Comparison of ENCODE assay signal across 7 mouse cellular contexts in genomic region chr9:70541584-70541983, GRCm38 (mm10). TPM values are rescaled to one million over a fixed set of nuclear protein-coding genes. Genes with fewer than 3 reads are reported as not detected.
A peak's percentile ranks its signal among the peaks of the same experiment; 100 is the strongest.
DNase-seq lines count a peak whose midpoint lies in the region; ATAC-seq lines count a peak whose summit lies in the region.

No protein-coding gene starts in this region.

- no peak for ATAC-seq in liver, embryonic 12.5 days

- peak; percentile 9 for DNase-seq in thymus, postnatal 14 days
- DNase-seq in thymus, adult 18-20 months = no peak
- DNase-seq in forebrain, embryonic 10.5 days (ENCODE audit: extremely low spot score, low spot score) = no peak
- DNase-seq in retina, embryonic 14.5 days (ENCODE audit: low spot score) = no peak
- no peak for DNase-seq in kidney, postnatal 10 days
- no peak for DNase-seq in urinary bladder, adult 18-20 months (ENCODE audit: low spot score in 2 of 2)

- peak overlapping the region; percentile 99 for H3K27ac ChIP-seq in forebrain, embryonic 10.5 days
- H3K27ac ChIP-seq in liver, embryonic 12.5 days = no peak overlapping the region

- 10% methylated on average over 6 of the region's 6 CpGs for WGBS in forebrain, embryonic 10.5 days
- 13% methylated on average over 6 of the region's 6 CpGs for WGBS in liver, embryonic 12.5 days (ENCODE audit: insufficient replicate concordance)

- H3K4me3 ChIP-seq in forebrain, embryonic 10.5 days = peak overlapping the region; percentile 89
- peak overlapping the region; percentile 90 for H3K4me3 ChIP-seq in liver, embryonic 12.5 days

- no peaks in the 10 kb centered on the region for H3K27me3 ChIP-seq in forebrain, embryonic 10.5 days (ENCODE audit: poor library complexity, severe bottlenecking)
- no peaks in the 10 kb centered on the region for H3K27me3 ChIP-seq in liver, embryonic 12.5 days (replicated peaks)

- H3K9ac ChIP-seq in liver, embryonic 12.5 days = peak overlapping the region; percentile 79

- peaks cover 10% of the 10 kb centered on the region for H3K36me3 ChIP-seq in forebrain, embryonic 10.5 days (replicated peaks)
- peaks cover 7% of the 10 kb centered on the region; the same call in 1 of the 2 replicates for H3K36me3 ChIP-seq in liver, embryonic 12.5 days

- H3K9me3 ChIP-seq in forebrain, embryonic 10.5 days = no peaks in the 10 kb centered on the region
- no peaks in the 10 kb centered on the region for H3K9me3 ChIP-seq in liver, embryonic 12.5 days (replicated peaks)

- H3K4me2 ChIP-seq in liver, embryonic 12.5 days = peak overlapping the region; percentile 98

- H3K4me1 ChIP-seq in forebrain, embryonic 10.5 days = peaks cover 21% of the 10 kb centered on the region
- peaks cover 25% of the 10 kb centered on the region for H3K4me1 ChIP-seq in liver, embryonic 12.5 days

RNA-seq across cellular contexts. Expression of gene Sltm, which starts 1.0 kb away (rescaled TPM):
- polyA plus RNA-seq in forebrain, embryonic 10.5 days (2016; fragmentation: Nextera tagmentation; extraction: Ambion mirVana) = 61.0 and 61.7 TPM in 2 replicates
- 30.7 and 32.3 TPM in 2 replicates for polyA plus RNA-seq in liver, embryonic 12.5 days (2016; fragmentation: Nextera tagmentation; extraction: Ambion mirVana)

RNA-seq across cellular contexts. Expression of gene Rnf111, which starts 38.1 kb away (rescaled TPM):
- 27.7 and 29.2 TPM in 2 replicates for polyA plus RNA-seq in forebrain, embryonic 10.5 days (2016; fragmentation: Nextera tagmentation; extraction: Ambion mirVana)
- 13.8 and 15.0 TPM in 2 replicates for polyA plus RNA-seq in liver, embryonic 12.5 days (2016; fragmentation: Nextera tagmentation; extraction: Ambion mirVana)
